Mouse (Mus musculus): ENCODE data around the gene Fat4.

The Fat4 gene

DNA sequence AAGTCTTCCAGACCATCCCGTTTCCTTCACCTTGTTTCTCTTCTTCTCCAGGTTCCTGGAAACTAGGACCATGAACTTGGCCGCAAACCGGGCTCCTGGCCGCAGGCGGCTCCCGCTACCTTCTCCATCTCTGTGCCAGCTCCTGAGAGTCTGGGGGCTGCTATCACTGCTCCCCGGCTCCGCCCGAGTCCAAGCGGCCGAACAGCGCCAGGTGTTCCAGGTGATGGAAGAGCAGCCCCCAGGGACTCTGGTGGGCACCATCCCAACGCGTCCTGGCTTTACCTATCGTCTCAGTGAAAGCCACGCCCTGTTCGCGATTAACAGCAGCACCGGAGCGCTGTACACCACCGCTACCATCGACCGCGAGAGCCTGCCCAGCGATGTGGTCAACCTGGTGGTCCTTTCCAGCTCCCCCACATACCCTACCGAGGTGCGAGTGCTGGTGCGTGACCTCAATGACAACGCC lies at the start of gene Fat4:
Gene Fat4, plus strand, starts transcription at position 51 of the 466 bp plus-strand sequence.
- peak; percentile 52 for DNase-seq (ENCODE audit: low spot score)

GRCm38 (mm10) chr3:38839438-38839837 lies 47.3 kb upstream of the Fat4 start:
- no peak for DNase-seq (ENCODE audit: low spot score)

- no peak for DNase-seq (ENCODE audit: low spot score)
Measured at GRCm38 (mm10) chr3:38843000-38843538, 43.7 kb upstream of the Fat4 start.

GRCm38 (mm10) chr3:38846602-38847382 lies 39.9 kb upstream of the Fat4 start:
- no peak for DNase-seq (ENCODE audit: low spot score)

DNA sequence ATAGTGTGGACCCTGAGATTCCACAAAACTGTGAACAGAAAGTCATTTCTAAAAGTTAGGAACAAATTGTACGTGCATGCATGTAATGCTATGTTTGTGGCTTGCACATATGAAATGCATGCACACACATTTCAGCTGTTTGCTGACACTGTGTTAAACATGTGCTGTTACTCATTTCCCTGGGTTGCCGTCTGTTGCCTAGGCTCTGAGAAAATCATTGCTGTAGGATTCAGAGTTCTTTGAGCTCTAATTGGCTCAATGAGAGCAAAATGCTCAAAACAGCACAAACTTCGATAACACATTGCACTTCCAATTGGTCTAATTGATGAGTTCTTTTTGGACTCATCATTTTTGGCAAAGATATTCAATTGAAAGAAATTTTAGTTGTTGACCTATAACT lies 37.7 kb upstream of the Fat4 start:
- DNase-seq (ENCODE audit: low spot score) = no peak

GRCm38 (mm10) chr3:38849536-38849935 lies 37.2 kb upstream of the Fat4 start:
- peak; percentile 56 for DNase-seq (ENCODE audit: low spot score)

GRCm38 (mm10) chr3:38853650-38854049 lies 33.1 kb upstream of the Fat4 start:
- no peak for DNase-seq (ENCODE audit: low spot score)

DNA sequence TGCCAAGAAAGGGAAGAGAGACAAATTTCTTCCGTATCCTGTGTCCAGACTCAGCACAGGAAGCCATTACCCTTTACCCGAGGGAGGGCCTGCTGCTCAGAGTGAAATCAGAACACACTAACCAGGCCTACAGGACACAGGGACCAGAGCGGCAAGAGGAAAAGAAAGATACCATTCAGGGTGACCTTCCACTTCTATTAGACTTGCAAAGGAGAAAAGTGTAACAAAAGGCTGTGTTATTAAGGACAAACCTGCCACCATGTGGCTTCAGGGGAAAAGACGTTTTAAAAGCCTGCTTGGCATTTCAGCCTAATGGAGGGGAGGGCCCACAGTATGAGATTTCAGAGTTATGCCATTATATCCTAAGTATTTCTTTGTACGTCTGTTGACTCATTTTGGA lies 26.1 kb upstream of the Fat4 start:
- no peak for DNase-seq (ENCODE audit: low spot score)

- DNase-seq (ENCODE audit: low spot score) = no peak
Measured at GRCm38 (mm10) chr3:38871291-38871690, 15.4 kb upstream of the Fat4 start.

DNA sequence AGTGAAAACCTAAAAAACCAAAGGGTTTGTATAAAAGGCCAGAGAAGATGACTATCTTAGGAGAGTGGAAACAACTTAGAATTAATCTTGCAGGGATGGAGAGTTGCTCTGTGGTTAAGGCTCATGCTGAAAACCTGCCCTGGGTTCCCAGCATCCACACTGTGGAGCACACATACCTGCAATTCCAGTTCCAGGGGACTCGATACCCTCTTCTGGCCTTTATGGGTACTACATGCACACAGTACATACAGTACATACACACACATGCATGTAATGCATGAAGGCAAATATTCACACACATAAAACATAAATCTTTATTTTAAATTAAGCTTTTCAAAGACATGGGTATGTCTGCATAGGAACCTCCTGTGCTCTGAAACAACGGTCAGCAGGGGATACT lies 10.9 kb upstream of the Fat4 start:
- DNase-seq (ENCODE audit: low spot score) = no peak

DNA sequence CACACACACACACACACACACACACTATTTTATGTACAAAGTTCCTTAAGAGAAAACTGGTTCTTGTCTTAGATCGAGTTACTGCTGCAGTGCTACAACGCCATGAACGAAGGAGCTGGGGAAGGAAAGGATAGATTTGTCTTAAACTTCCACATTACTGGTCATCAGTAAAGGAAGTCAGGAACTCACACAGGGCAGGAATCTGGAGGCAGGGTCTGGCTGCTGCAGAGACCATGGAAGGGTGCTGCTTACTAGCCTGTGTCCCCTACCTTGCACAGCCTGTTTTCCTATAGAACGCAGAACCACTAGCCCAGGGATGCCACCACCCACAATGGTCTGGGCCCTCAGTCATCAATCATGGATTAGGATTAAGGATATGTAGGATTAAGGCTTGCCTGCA lies 10.0 kb upstream of the Fat4 start:
- DNase-seq (ENCODE audit: low spot score) = no peak

GRCm38 (mm10) chr3:38882778-38883177 lies 4.0 kb upstream of the Fat4 start:
- DNase-seq (ENCODE audit: low spot score) = no peak

GRCm38 (mm10) chr3:38883676-38884075 lies 3.1 kb upstream of the Fat4 start:
- no peak for DNase-seq (ENCODE audit: low spot score)

DNA sequence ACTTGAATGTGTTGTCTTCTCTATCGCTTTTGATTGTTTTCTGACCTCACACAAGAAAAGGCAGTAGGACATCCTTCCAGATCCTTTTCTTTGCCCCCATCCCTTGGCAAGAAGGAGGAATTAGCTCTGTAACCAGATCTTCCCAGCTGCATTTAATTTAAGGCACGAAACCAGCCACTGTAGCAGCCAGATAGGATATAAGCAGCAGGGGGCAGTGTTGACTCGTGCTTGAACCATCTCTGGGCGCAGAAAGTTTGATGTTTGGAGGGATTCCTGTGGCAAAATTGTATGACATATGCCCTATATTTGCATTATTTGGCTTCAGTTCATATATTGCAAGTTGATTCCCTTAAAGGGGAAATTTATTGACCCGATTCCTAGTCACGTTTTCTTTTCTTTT lies 2.5 kb upstream of the Fat4 start:
- peak; percentile 86 for DNase-seq (ENCODE audit: low spot score)

DNA sequence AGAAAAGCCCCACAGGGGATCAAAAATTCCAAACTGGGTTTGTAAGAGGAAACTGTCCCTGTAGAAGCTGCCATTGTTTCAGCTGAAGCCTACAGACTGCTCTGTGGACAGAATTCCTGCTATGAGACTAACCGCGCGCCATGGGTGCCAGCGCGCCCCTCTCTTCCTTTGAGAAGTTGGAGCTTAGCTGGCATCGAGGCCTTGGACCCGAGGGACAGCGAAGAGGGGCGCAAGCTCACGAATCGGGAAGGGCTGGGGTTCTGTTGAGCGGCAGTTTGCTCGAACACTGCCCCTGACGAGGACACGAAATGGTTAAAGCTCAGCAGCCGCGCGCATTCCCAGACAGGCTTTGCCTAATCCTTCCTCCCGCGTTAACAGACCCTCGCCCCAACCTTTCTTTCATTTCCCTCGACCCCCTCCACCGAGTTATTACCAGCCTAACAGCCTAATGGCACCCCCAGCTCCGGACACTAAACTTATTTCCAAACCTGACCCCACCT lies 1.8 kb upstream of the Fat4 start:
- peak; percentile 53 for DNase-seq (ENCODE audit: low spot score)

- DNase-seq (ENCODE audit: low spot score) = peak; percentile 84
Measured at GRCm38 (mm10) chr3:38885481-38886001, 1.2 kb upstream of the Fat4 start.

- DNase-seq (ENCODE audit: low spot score) = peak; percentile 61
Measured at GRCm38 (mm10) chr3:38886061-38886821, 499 bp upstream of the Fat4 start.

GRCm38 (mm10) chr3:38887381-38887991 lies 746 bp downstream of the Fat4 start:
- DNase-seq (ENCODE audit: low spot score) = peak; percentile 69

DNA sequence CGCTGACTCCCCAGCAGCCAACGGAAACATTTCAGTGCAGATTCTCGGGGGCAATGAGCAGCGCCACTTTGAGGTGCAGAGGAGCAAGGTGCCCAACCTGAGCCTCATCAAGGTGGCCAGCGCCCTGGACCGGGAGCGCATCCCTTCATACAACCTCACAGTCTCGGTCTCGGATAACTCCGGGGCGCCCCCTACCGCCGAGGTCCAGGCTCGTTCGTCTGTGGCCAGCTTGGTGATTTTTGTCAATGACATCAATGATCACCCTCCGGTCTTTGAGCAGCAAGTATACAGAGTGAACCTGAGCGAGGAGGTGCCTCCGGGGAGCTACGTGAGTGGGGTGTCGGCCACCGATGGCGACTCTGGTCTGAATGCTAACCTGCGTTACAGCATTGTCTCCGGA lies 1.4 kb downstream of the Fat4 start:
- peak; percentile 82 for DNase-seq (ENCODE audit: low spot score)

GRCm38 (mm10) chr3:38892791-38893224 lies 6.1 kb downstream of the Fat4 start:
- no peak for DNase-seq (ENCODE audit: low spot score)

- no peak for DNase-seq (ENCODE audit: low spot score)
Measured at GRCm38 (mm10) chr3:38900839-38901238, 14.1 kb downstream of the Fat4 start.

GRCm38 (mm10) chr3:38906832-38907231 lies 20.1 kb downstream of the Fat4 start:
- no peak for DNase-seq (ENCODE audit: low spot score)

Measured in testis, postnatal 10 days (tissue).